Mouse (Mus musculus): ENCODE measurements around the gene Cdr1.

- TF ChIP-seq POLR2A (IDR thresholded peaks at IDR 0.05; ENCODE audit: low read depth, low read length) (no peak), CTCF (IDR thresholded peaks at IDR 0.05; ENCODE audit: extremely low read depth, insufficient read depth, insufficient read length, insufficient replicate concordance) (no peak)
Observed at GRCm38 (mm10) chrX:61185458-61185857, at the start of gene Cdr1.
